Mouse (Mus musculus) forebrain, embryonic 10.5 days (tissue): Measurements from ENCODE around the gene Evc2. TPM values are rescaled to one million over a fixed set of nuclear protein-coding genes. Genes with fewer than 3 reads are reported as not detected.

ENCODE experiments used
- DNase-seq: peaks from one replicate; pipeline ENCODE4 v3.0.0-alpha.2; 2017; ENCODE audit warnings: low spot score; ENCODE audit errors: extremely low spot score
- H3K27ac ChIP-seq: fragments of 300-500 bp; sonication (generic); 2 replicates; pipeline ENCODE4 v1.5.1; 2016; ENCODE audit warnings: mild to moderate bottlenecking
- H3K27me3 ChIP-seq: fragments of 300-500 bp; sonication (generic); 2 replicates; pipeline ENCODE4 v1.6.1; 2016; ENCODE audit warnings: mild to moderate bottlenecking; ENCODE audit not compliant: poor library complexity, severe bottlenecking
- H3K36me3 ChIP-seq: fragments of 300-500 bp; sonication (generic); replicated peaks from 2 replicates; pipeline ENCODE4 v1.6.1; 2016; ENCODE audit warnings: mild to moderate bottlenecking, moderate library complexity
- H3K4me1 ChIP-seq: fragments of 300-500 bp; sonication (generic); 2 replicates; pipeline ENCODE4 v1.6.1; 2016
- H3K4me3 ChIP-seq: fragments of 300-500 bp; sonication (generic); 2 replicates; pipeline ENCODE4 v1.5.1; 2016; ENCODE audit warnings: mild to moderate bottlenecking, moderate library complexity
- H3K9me3 ChIP-seq: fragments of 300-500 bp; sonication (generic); 2 replicates; pipeline ENCODE4 v1.6.1; 2016; ENCODE audit warnings: mild to moderate bottlenecking, moderate library complexity
- WGBS: fragments of 180-500 bp; shearing (Covaris S2); methylation state at CpG from one replicate; pipeline ENCODE4 v1.1.7; 2016; 5-methylcytosine and 5-hydroxymethylcytosine counted together
- polyA plus RNA-seq: library from polyadenylated mRNA; unstranded; fragments of >200 nt; fragmentation: Nextera tagmentation; extraction: Ambion mirVana; gene quantifications from 2 replicates; pipeline ENCODE4 v1.2.1, GENCODE M21; 2016

The Evc2 gene
- polyA plus RNA-seq, 1 experiment from 2014 or later: 20.1 TPM

DNA sequence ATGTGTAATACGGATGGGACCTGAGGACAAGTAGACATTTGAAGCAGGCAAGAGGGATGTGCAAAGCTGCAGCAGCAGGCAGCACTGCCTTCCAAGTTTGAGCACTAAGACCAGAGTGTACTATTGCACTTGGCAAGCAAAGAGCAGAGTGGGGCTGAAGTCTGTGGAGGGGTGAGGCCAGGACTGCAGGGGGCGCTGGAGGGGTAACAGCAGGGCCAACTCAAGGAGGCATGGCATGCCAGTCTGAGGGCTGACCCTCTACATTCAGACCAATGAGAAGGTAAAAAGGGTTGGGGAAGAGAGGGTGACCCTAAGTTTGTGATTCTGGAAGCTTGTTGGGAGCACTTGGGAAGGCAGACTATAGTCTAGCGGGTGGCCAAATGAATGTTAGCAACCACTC, 45.3 kb downstream of the Evc2 start:
- no peaks in the 10 kb centered on the region for H3K9me3 ChIP-seq
- peaks cover 98% of the 10 kb centered on the region for H3K36me3 ChIP-seq
- H3K4me3 ChIP-seq: no peak overlapping the region
- no peaks in the 10 kb centered on the region for H3K4me1 ChIP-seq
- WGBS: 88% methylated on average over 3 of the region's 3 CpGs
- no peak for DNase-seq
- H3K27me3 ChIP-seq: no peaks in the 10 kb centered on the region
- H3K27ac ChIP-seq: no peak overlapping the region

DNA sequence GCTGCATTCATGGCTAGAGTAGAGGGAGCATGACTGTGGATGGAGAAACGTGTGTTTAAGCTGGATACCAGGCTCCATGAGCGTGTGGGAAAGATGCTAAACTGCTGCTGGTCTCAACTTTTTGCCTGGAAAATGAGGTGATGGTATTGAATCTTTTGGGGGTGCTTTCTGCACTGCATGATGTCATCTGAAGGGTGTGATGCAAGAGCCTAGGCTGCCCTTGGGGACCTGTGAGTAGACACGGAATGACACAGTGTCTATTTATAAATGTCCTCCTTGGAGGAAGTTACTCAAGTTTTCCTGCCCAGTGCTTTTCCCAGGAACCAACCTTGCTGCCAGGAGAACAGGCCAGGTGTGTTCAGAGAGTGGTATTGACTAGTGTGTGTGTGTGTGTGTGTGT, 50.3 kb downstream of the Evc2 start:
- Histone ChIP-seq H3K4me3 (no peak overlapping the region), H3K9me3 (no peaks in the 10 kb centered on the region), H3K27me3 (no peaks in the 10 kb centered on the region), H3K4me1 (no peaks in the 10 kb centered on the region; the same call in 1 of the 2 replicates), H3K36me3 (peaks cover 93% of the 10 kb centered on the region), H3K27ac (no peak overlapping the region)
- WGBS: 87% methylated on average over 3 of the region's 3 CpGs
- DNase-seq: no peak

DNA sequence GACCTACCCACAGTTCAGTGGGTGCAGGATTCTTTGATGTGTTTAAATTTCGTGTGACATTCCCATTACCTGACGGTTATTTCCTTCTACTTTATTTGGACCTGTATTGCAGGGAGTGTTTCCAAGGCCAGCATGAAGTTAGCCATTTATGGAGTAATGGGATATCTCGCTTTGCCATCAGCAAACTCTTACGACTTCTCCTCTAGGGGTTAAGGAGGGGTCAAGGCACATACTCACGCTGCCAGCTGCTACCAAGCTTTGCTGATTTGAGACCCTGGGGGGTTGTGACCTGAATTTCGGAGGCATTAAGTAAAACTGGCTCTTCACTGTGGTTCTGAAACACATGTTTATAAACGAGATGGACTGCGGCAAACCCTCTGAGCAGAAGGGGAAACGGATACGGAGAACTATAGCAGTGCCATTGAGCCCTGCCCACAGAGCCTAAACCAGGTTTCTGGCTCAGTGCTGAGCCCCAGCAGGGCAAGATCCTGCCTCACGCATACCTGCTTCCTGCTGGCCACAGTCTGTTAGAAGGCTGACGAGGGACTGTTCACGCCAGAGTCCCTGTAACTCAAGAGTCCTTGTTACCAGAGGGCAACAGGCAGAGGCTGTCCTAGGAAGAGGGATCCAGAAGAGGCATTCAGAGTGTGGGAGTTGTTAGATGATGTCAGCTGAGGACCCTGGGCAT, 51.7 kb downstream of the Evc2 start:
- no peak overlapping the region for H3K4me3 ChIP-seq
- WGBS: 74% methylated on average over 13 of the region's 13 CpGs
- H3K27me3 ChIP-seq: no peaks in the 10 kb centered on the region
- peaks cover 86% of the 10 kb centered on the region for H3K36me3 ChIP-seq
- H3K27ac ChIP-seq: no peak overlapping the region
- no peaks in the 10 kb centered on the region for H3K9me3 ChIP-seq
- no peaks in the 10 kb centered on the region; the same call in 1 of the 2 replicates for H3K4me1 ChIP-seq
- no peak for DNase-seq

DNA sequence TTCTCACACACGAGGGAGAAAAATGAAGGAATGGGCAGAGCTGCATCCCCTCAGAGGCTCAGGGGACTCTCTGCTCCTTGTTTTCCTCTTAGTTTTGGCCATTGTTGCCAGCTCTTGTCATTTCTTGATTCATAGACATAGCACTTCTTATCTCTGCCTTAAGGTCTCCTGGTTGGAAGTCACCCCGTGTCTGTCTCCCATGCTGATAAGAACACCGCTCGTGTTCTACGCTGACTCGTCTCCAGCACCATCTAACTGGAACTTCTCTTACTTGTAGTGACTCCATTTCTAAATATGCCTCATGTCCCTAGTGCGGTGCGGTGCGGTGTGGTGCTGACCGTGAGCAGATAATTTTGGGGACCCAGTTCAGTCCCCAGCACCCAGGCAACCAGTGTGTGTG, 52.6 kb downstream of the Evc2 start:
- no peaks in the 10 kb centered on the region for H3K27me3 ChIP-seq
- no peak overlapping the region for H3K4me3 ChIP-seq
- no peak overlapping the region for H3K27ac ChIP-seq
- H3K9me3 ChIP-seq: no peaks in the 10 kb centered on the region
- DNase-seq: no peak
- no peaks in the 10 kb centered on the region; the same call in none of the 2 replicates for H3K4me1 ChIP-seq
- H3K36me3 ChIP-seq: peaks cover 86% of the 10 kb centered on the region
- WGBS: 92% methylated on average over 10 of the region's 10 CpGs

DNA sequence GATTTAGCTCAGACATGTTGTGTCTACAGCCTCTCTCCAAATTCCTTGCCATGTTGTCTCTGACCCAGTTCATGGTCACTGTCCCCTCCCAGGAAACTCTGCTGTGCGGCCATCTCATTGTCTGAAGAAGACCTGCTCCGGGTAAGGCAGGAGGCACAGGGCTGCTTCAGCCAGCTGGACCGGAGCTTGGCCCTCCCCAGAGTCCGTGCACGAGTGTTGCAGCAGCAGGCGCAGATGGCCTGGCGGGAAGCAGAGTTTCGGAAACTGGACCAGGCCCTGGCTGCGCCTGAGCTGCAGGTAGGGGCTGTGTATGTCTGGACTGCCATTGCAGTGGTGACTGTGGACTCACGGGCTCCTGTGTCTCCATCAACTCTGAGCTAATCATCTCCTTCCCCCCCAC, 53.6 kb downstream of the Evc2 start:
- Histone ChIP-seq H3K27ac (no peak overlapping the region), H3K36me3 (peaks cover 86% of the 10 kb centered on the region), H3K27me3 (no peaks in the 10 kb centered on the region), H3K9me3 (no peaks in the 10 kb centered on the region), H3K4me1 (no peaks in the 10 kb centered on the region; the same call in none of the 2 replicates), H3K4me3 (no peak overlapping the region)
- WGBS: 91% methylated on average over 10 of the region's 10 CpGs
- DNase-seq: no peak

DNA sequence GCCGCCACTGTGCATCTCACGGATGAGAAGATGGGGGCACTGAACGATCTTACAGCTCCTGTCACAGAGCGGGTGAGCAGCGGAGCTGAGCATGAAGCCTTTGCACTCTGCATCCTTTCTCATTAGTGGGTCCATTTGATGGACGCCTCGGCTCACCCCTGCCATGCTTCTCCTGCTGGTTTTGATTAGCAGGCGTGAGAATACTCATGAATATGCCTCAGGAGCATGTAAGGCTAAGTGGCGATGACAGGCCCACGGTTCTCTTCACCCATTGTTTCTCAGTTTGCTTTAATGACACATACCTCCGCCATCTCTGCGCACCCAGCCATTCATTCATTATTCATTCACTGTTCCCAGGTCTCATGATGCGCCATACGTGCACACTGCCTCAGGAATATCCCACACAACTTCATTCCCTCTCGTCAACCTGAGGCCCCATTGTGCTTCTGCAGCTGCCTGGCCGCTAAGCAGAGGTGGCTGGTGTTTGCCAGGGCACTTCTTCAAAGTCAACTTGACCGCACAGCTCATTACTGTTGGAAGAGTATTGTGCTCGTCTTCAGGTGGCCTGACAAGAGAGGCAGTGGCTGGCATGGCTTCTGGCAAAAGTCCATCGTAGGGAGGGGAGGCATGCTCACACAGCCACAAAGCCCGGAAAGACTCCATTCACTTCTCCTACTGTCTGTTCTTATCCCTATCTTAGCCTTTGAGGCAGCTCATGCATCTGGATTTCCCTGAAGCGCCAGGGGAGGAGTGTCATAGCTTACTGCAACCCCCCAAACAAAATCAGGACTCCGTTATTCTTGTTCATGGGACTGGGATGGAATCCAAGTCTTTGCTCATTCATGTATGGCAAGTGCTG, 57.1 kb downstream of the Evc2 start:
- Histone ChIP-seq H3K36me3 (peaks cover 86% of the 10 kb centered on the region), H3K27ac (no peak overlapping the region), H3K27me3 (no peaks in the 10 kb centered on the region), H3K4me3 (no peak overlapping the region), H3K4me1 (no peaks in the 10 kb centered on the region; the same call in 1 of the 2 replicates), H3K9me3 (0 out of 2 replicates have a peak, but pooled peaks cover 8% of the 10 kb centered on the region)
- DNase-seq: no peak
- WGBS: 90% methylated on average over 22 of the region's 22 CpGs

DNA sequence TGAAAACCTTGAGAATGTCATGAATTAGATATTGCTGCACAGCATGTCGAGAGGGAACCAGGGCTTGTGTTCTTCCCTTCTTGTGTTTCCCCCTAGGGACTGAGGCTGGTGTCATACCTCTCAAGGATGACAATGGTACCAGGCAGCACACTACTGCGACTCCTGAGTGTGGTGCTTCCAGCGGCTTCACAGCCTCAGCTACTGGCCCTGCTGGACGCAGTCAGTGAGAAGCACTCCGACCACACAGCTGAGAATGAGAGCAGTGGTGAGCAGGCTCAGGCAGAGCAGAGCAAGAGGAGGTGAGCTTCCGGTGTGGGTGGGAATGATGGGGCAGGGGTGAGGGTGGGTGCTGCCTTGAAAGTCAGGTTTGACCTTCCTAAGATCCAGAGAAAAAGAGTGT, 80.7 kb downstream of the Evc2 start:
- H3K4me1 ChIP-seq: no peaks in the 10 kb centered on the region
- no peak overlapping the region for H3K27ac ChIP-seq
- no peak for DNase-seq
- H3K4me3 ChIP-seq: no peak overlapping the region
- no peaks in the 10 kb centered on the region for H3K9me3 ChIP-seq
- 87% methylated on average over 6 of the region's 6 CpGs for WGBS
- peaks cover 70% of the 10 kb centered on the region for H3K36me3 ChIP-seq
- no peaks in the 10 kb centered on the region for H3K27me3 ChIP-seq

DNA sequence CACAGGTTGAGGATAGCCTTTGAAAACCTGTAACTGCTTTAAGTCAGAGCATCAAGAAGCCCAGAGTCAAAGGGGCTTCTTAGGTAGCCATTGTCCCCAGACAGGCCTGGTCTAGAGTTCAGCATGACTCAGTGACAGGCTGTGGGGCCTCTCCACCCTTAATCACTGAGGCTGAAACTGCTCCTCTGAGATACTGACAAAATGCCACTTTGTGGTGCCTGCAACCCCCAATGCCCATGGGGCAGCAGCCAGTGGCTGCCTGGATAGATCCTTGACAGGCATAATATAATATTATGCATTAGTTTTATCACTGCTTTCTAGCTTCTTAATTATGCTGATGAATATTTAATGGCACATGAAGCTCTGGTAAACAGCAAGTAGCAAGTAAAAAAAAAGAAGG, 88.9 kb downstream of the Evc2 start:
- Histone ChIP-seq H3K27me3 (no peaks in the 10 kb centered on the region), H3K9me3 (no peaks in the 10 kb centered on the region), H3K4me1 (no peaks in the 10 kb centered on the region), H3K4me3 (no peak overlapping the region), H3K27ac (no peak overlapping the region), H3K36me3 (peaks cover 32% of the 10 kb centered on the region)
- DNase-seq: no peak

DNA sequence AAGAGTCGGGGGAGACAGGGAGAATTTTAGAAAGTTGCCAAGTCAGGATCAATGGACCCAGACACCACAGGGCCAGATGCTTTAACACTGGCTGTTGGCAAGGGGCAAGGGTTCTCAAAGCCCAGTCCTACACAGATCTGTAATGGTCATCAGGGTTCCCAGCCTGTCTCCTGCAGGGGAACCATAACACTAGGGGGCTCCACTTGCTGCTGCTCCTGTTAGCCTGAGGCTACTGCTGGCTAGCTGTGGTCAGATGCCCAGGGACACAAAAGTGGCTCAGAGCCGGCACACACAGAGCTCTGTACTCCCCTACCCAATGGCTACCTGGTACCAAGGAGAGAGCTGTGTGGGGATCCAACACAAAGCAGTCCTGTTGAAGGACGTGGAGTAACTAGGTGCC, 97.1 kb downstream of the Evc2 start:
- H3K27ac ChIP-seq: no peak overlapping the region
- no peak for DNase-seq
- no peaks in the 10 kb centered on the region for H3K36me3 ChIP-seq
- 83% methylated on average over 3 of the region's 3 CpGs for WGBS
- H3K4me1 ChIP-seq: no peaks in the 10 kb centered on the region
- H3K27me3 ChIP-seq: no peaks in the 10 kb centered on the region
- no peak overlapping the region for H3K4me3 ChIP-seq
- H3K9me3 ChIP-seq: no peaks in the 10 kb centered on the region

DNA sequence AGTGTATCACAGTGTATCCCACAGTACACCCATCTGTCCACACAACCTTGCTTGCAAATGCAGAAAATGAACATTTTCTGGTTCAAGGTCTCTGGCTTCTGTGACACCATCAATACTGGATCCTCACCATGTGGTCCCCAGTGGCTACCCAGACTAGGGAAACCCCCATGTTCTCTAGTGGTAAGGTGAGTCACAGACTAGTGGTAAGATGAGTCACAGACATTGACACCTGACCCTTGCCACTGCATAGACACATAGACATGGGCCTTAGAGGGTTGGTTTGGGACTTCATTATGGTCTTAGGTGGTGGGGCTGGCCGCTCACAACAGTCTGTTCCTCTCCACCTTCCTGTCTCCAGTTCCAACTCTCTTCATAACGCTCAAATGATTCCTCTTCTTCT, 104.5 kb downstream of the Evc2 start:
- H3K27me3 ChIP-seq: no peaks in the 10 kb centered on the region
- DNase-seq: no peak
- WGBS: 79% methylated on average over 2 of the region's 2 CpGs
- no peaks in the 10 kb centered on the region for H3K4me1 ChIP-seq
- no peaks in the 10 kb centered on the region for H3K9me3 ChIP-seq
- H3K36me3 ChIP-seq: no peaks in the 10 kb centered on the region
- no peak overlapping the region for H3K27ac ChIP-seq
- H3K4me3 ChIP-seq: no peak overlapping the region

DNA sequence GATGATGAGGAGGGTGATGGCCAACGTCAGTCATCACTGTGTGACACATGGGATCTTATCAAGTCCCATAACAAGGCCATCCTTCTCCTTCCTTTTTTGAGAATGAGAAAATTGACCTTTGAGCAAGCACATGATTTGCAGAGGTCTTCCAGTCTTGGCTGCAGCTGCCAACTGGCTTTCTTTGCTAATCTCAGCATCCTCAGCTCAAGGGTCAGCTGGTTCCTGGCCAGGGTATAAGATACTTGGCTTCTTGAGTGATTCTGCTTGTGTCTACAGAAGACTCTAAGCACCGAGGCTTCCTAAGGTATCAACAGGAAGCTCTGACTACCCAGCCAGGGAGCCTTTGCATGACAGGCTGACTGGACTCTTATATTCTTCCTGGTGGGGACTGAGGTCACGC, 109.2 kb downstream of the Evc2 start:
- WGBS: 86% methylated on average over 3 of the region's 3 CpGs
- no peak overlapping the region for H3K4me3 ChIP-seq
- no peaks in the 10 kb centered on the region for H3K36me3 ChIP-seq
- H3K9me3 ChIP-seq: no peaks in the 10 kb centered on the region
- DNase-seq: no peak
- no peaks in the 10 kb centered on the region for H3K4me1 ChIP-seq
- no peak overlapping the region for H3K27ac ChIP-seq
- H3K27me3 ChIP-seq: no peaks in the 10 kb centered on the region

DNA sequence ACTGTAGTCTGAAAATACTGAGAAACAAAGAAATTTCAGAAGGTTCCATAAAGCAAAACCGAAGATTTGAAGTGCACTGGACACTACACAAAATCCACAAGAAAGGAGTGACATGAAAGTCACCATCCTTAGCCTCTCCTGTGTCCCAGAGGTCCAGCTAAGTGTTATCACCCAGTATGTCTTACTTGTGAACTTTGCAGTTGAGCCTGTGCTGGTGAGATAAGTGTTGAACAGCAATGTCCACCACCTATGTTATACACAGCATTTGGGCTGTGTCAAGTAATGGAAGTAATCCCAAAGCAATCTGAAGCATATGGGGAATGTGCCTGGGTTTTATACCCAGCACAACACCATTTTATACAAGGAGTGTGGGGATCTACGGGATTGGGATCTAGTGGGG, 118.3 kb downstream of the Evc2 start:
- Histone ChIP-seq H3K27me3 (no peaks in the 10 kb centered on the region), H3K4me1 (no peaks in the 10 kb centered on the region; the same call in 1 of the 2 replicates), H3K27ac (no peak overlapping the region), H3K36me3 (no peaks in the 10 kb centered on the region), H3K9me3 (no peaks in the 10 kb centered on the region), H3K4me3 (no peak overlapping the region)
- 66% methylated on average over 2 of the region's 2 CpGs for WGBS
- DNase-seq: no peak

DNA sequence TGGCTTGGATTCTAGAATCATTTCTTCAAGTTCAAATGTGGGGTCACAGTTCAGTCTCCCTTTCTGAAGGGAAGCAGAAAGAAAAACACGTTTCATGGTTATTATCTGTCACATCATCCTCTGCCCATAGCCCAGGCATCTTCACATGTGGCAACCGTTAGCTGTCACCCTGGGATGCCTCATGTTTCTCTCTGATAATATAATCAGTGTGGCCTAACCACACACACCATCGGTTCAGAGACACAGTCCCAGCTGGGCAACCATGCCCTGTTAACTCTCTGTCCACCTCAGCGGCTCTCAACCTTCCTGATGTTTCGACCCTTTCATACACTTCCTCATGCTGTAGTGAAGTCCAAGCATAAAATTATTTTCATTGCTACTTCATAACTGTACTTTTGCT, 118.9 kb downstream of the Evc2 start:
- no peak for DNase-seq
- WGBS: 86% methylated on average over 5 of the region's 5 CpGs
- H3K36me3 ChIP-seq: no peaks in the 10 kb centered on the region
- H3K4me1 ChIP-seq: no peaks in the 10 kb centered on the region; the same call in 1 of the 2 replicates
- no peaks in the 10 kb centered on the region for H3K9me3 ChIP-seq
- H3K27me3 ChIP-seq: no peaks in the 10 kb centered on the region
- H3K27ac ChIP-seq: no peak overlapping the region
- no peak overlapping the region for H3K4me3 ChIP-seq
